Mouse (Mus musculus) G1E (cell line): ENCODE data around the gene Ugt1a5. TPM values are rescaled to one million over a fixed set of nuclear protein-coding genes. Genes with fewer than 3 reads are reported as not detected.

Source experiments
- ATAC-seq: 2 replicates; pipeline ENCODE4 v1.8.0; 2016; ENCODE audit warnings: mild to moderate bottlenecking; ENCODE audit not compliant: insufficient number of reproducible peaks, poor library complexity, low FRiP score, severe bottlenecking; ENCODE audit errors: extremely low read depth
- DNase-seq: peaks from one replicate; pipeline ENCODE4 v3.0.0; 2012; ENCODE audit warnings: low spot score
- H3K27me3 ChIP-seq: 2 replicates; pipeline ENCODE4 v1.6.1; 2012; ENCODE audit warnings: mild to moderate bottlenecking, low read length, inconsistent platforms; ENCODE audit not compliant: insufficient read depth
- H3K36me3 ChIP-seq: replicated peaks from 2 replicates; pipeline ENCODE3; 2012; ENCODE audit warnings: mild to moderate bottlenecking, inconsistent platforms
- H3K4me1 ChIP-seq: 2 replicates; pipeline ENCODE4 v1.6.1; 2012; ENCODE audit warnings: low read depth, low read length, inconsistent platforms, mixed read lengths; ENCODE audit not compliant: insufficient read depth
- H3K4me3 ChIP-seq: 2 replicates; pipeline ENCODE4 v1.5.1; 2012; ENCODE audit warnings: low read depth, mild to moderate bottlenecking, inconsistent platforms, low read length, moderate library complexity, mixed read lengths
- H3K9me3 ChIP-seq: replicated peaks from 2 replicates; pipeline ENCODE4 v1.6.1; 2012; ENCODE audit warnings: inconsistent platforms
- CTCF ChIP-seq: IDR thresholded peaks from 2 replicates; pipeline ENCODE4 v1.5.1; 2012; ENCODE audit warnings: low read depth, low read length, inconsistent platforms, mixed read lengths
- GATA1 ChIP-seq: IDR thresholded peaks from 2 replicates; pipeline ENCODE4 v1.6.1; 2012; ENCODE audit warnings: borderline replicate concordance, low read length, inconsistent platforms, mixed read lengths
- GATA2 ChIP-seq: IDR thresholded peaks from 2 replicates; pipeline ENCODE4 v1.6.1; 2012; ENCODE audit warnings: low read depth, low read length, inconsistent platforms, borderline replicate concordance
- POLR2AphosphoS5 ChIP-seq: IDR thresholded peaks from 2 replicates; pipeline ENCODE4 v1.6.1; 2012; ENCODE audit warnings: low read depth, low read length, inconsistent platforms; ENCODE audit not compliant: insufficient replicate concordance
- TAL1 ChIP-seq: conservative IDR thresholded peaks from 2 replicates; pipeline ENCODE4 v1.6.1; 2012; ENCODE audit warnings: low read depth, low read length, inconsistent platforms, mixed read lengths
- polyA plus RNA-seq: library from polyadenylated mRNA; stranded (reverse); fragments of >175 nt; gene quantifications from 2 replicates; pipeline ENCODE4 v1.2.3, GENCODE M21; 2012
- total RNA-seq, 2 experiments: library from RNA; stranded (forward) in 1 of 2; stranded (reverse) in 1 of 2; fragments of 200-1000 nt in 1 of 2; fragments of >200 nt in 1 of 2; fragmentation: Nextera tagmentation in 1 of 2; gene quantifications; 2 replicates each; pipeline ENCODE4 v1.2.3; 2014 to 2017

Ugt1a5 gene
- total and polyA plus RNA-seq, 3 experiments = 0.05 TPM; not detected in 2

GRCm38 (mm10) chr1:88199996-88200395, 34.2 kb downstream of the Ugt1a5 start:
- no peaks in the 10 kb centered on the region for H3K4me1 ChIP-seq
- H3K4me3 ChIP-seq = no peak overlapping the region
- H3K36me3 ChIP-seq = no peaks in the 10 kb centered on the region
- DNase-seq (no peak), ATAC-seq (no peak)
- peaks cover 7% of the 10 kb centered on the region for H3K27me3 ChIP-seq
- H3K9me3 ChIP-seq = no peaks in the 10 kb centered on the region
- TF ChIP-seq GATA2 (no peak), TAL1 (no peak), POLR2AphosphoS5 (no peak), CTCF (no peak), GATA1 (no peak)

GRCm38 (mm10) chr1:88200456-88200855, 34.6 kb downstream of the Ugt1a5 start, which contains the start of gene Ugt1a2:
Gene Ugt1a2, plus strand, starts transcription at chr1:88200601.
- peaks cover 7% of the 10 kb centered on the region for H3K27me3 ChIP-seq
- H3K36me3 ChIP-seq = no peaks in the 10 kb centered on the region
- no peak within 1 kb of the TSS for H3K4me3 ChIP-seq
- DNase-seq (no peak), ATAC-seq (no peak)
- peaks cover 3% of the 10 kb centered on the region for H3K9me3 ChIP-seq
- no peak for TF ChIP-seq TAL1
- TF ChIP-seq GATA2 = no peak
- TF ChIP-seq GATA1 = no peak
- no peak for TF ChIP-seq CTCF
- no peak for TF ChIP-seq POLR2AphosphoS5
- no peaks in the 10 kb centered on the region for H3K4me1 ChIP-seq

GRCm38 (mm10) chr1:88205294-88205922, 39.6 kb downstream of the Ugt1a5 start, which contains the start of gene Dnajb3:
Gene Dnajb3, minus strand, starts transcription at chr1:88205782.
- Histone ChIP-seq H3K27me3 (peaks cover 3% of the 10 kb centered on the region), H3K4me3 (no peak within 1 kb of the TSS), H3K4me1 (no peaks in the 10 kb centered on the region), H3K36me3 (no peaks in the 10 kb centered on the region), H3K9me3 (peaks cover 4% of the 10 kb centered on the region)
- TF ChIP-seq TAL1 (no peak), GATA2 (no peak), CTCF (no peak), POLR2AphosphoS5 (no peak), GATA1 (no peak)
- ATAC-seq (no peak), DNase-seq (no peak)

GRCm38 (mm10) chr1:88206843-88207479, 41.1 kb downstream of the Ugt1a5 start:
- no peaks in the 10 kb centered on the region; the same call in 1 of the 2 replicates for H3K27me3 ChIP-seq
- H3K36me3 ChIP-seq = no peaks in the 10 kb centered on the region
- no peak overlapping the region for H3K4me3 ChIP-seq
- peaks cover 4% of the 10 kb centered on the region for H3K9me3 ChIP-seq
- no peaks in the 10 kb centered on the region for H3K4me1 ChIP-seq
- no peak for TF ChIP-seq POLR2AphosphoS5
- ATAC-seq = no peak
- no peak for DNase-seq

GRCm38 (mm10) chr1:88211812-88212211, 46.0 kb downstream of the Ugt1a5 start, which contains the start of gene Ugt1a1:
Gene Ugt1a1, plus strand, starts transcription at chr1:88211959.
- H3K27me3 ChIP-seq = no peaks in the 10 kb centered on the region
- H3K4me1 ChIP-seq = no peaks in the 10 kb centered on the region
- ATAC-seq (no peak), DNase-seq (no peak)
- H3K4me3 ChIP-seq = no peak within 1 kb of the TSS
- no peaks in the 10 kb centered on the region for H3K36me3 ChIP-seq
- no peak for TF ChIP-seq TAL1
- no peak for TF ChIP-seq GATA2
- no peak for TF ChIP-seq GATA1
- H3K9me3 ChIP-seq = no peaks in the 10 kb centered on the region

- TF ChIP-seq TAL1 = no peak
- no peak for TF ChIP-seq GATA1
- TF ChIP-seq CTCF = no peak
- TF ChIP-seq POLR2AphosphoS5 = no peak
- no peak for TF ChIP-seq GATA2
Measured at GRCm38 (mm10) chr1:88212341-88213045, 46.7 kb downstream of the Ugt1a5 start.

More at GRCm38 (mm10) chr1:88212341-88213045, 46.7 kb downstream of the Ugt1a5 start:
- H3K27me3 ChIP-seq = no peaks in the 10 kb centered on the region
- DNase-seq = no peak
- H3K9me3 ChIP-seq = no peaks in the 10 kb centered on the region
- no peaks in the 10 kb centered on the region for H3K36me3 ChIP-seq
- H3K4me3 ChIP-seq = no peak overlapping the region
- H3K4me1 ChIP-seq = no peaks in the 10 kb centered on the region
- no peak for ATAC-seq
